Mouse (Mus musculus): ENCODE results near the gene Ano9.

GRCm38 (mm10) chr7:141060426-141061242 is 57.0 kb downstream of the Ano9 start, which contains the start of gene B4galnt4:
- TF ChIP-seq E2F4 (IDR thresholded peaks at IDR 0.05; ENCODE audit: insufficient read depth): no peak
- TF ChIP-seq TCF12 (IDR thresholded peaks at IDR 0.05; ENCODE audit: insufficient read depth, poor library complexity, severe bottlenecking): no peak
